Mouse (Mus musculus) kidney, adult 2 months (tissue): ENCODE measurements around the gene Oxt. TPM values are rescaled to one million over a fixed set of nuclear protein-coding genes. Genes with fewer than 3 reads are reported as not detected.

ENCODE experiments used
- DNase-seq: peaks from one replicate; pipeline ENCODE4 v3.0.0; 2021
- H3K27ac ChIP-seq: fragments of 200-500 bp; 2 replicates; pipeline ENCODE4 v1.5.1; 2012; ENCODE audit warnings: low read depth, low read length, control low read depth, inconsistent platforms; ENCODE audit not compliant: insufficient read depth
- H3K27me3 ChIP-seq: fragments of 200-500 bp; replicated peaks from 2 replicates; pipeline ENCODE4 v1.6.1; 2012; ENCODE audit warnings: mild to moderate bottlenecking, moderate library complexity, low read length, inconsistent platforms; ENCODE audit not compliant: control insufficient read depth, insufficient read depth
- H3K36me3 ChIP-seq: fragments of 200-500 bp; 2 replicates; pipeline ENCODE4 v1.6.1; 2012; ENCODE audit warnings: mild to moderate bottlenecking, moderate library complexity, low read length, inconsistent platforms; ENCODE audit not compliant: control insufficient read depth, insufficient read depth
- H3K4me1 ChIP-seq: fragments of 200-500 bp; 2 replicates; pipeline ENCODE4 v1.6.1; 2011; ENCODE audit warnings: low read length; ENCODE audit not compliant: control insufficient read depth, insufficient read depth
- H3K4me3 ChIP-seq: fragments of 200-500 bp; 2 replicates; pipeline ENCODE4 v1.5.1; 2011; ENCODE audit warnings: mild to moderate bottlenecking, low read depth, low read length, control low read depth; ENCODE audit not compliant: insufficient read depth
- CTCF ChIP-seq: fragments of 200-500 bp; conservative IDR thresholded peaks from 2 replicates; pipeline ENCODE4 v1.5.1; 2011; ENCODE audit warnings: low read depth, mild to moderate bottlenecking, control low read depth, low read length, moderate library complexity, mixed read lengths; ENCODE audit not compliant: insufficient read depth, insufficient read length
- POLR2A ChIP-seq: fragments of 200-500 bp; IDR thresholded peaks from one replicate; pipeline ENCODE4 v1.6.1; 2011; ENCODE audit warnings: low read depth, low read length, control low read depth
- WGBS: fragments of 180-500 bp; shearing (Covaris S2); methylation state at CpG from one replicate; pipeline ENCODE4 v1.1.7; 2018; 5-methylcytosine and 5-hydroxymethylcytosine counted together
- polyA plus RNA-seq: library from polyadenylated mRNA; depleted of rRNA; stranded (reverse); fragments of >200 nt; gene quantifications from 2 replicates; pipeline ENCODE4 v1.2.3, GENCODE M21; 2012; rRNA removed

The Oxt gene
- polyA plus RNA-seq, 1 experiment: not detected

GRCm38 (mm10) chr2:130598399-130598798 is 22.4 kb downstream of the Oxt start:
- no peak for TF ChIP-seq CTCF
- TF ChIP-seq POLR2A: no peak
- WGBS: 72% methylated on average over 3 of the region's 3 CpGs
- Histone ChIP-seq H3K36me3 (peaks cover 3% of the 10 kb centered on the region; the same call in 1 of the 2 replicates), H3K27ac (no peak overlapping the region), H3K4me1 (no peaks in the 10 kb centered on the region), H3K27me3 (no peaks in the 10 kb centered on the region), H3K4me3 (no peak overlapping the region)
- no peak for DNase-seq

- WGBS: 85% methylated on average over 4 of the region's 4 CpGs
- TF ChIP-seq CTCF: no peak
- no peak for TF ChIP-seq POLR2A
- no peaks in the 10 kb centered on the region for H3K27me3 ChIP-seq
- no peak for DNase-seq
- H3K4me3 ChIP-seq: no peak overlapping the region
- H3K4me1 ChIP-seq: no peaks in the 10 kb centered on the region
- H3K27ac ChIP-seq: no peak overlapping the region
- H3K36me3 ChIP-seq: peaks cover 3% of the 10 kb centered on the region; the same call in 1 of the 2 replicates
Observed at GRCm38 (mm10) chr2:130602195-130602594, 26.2 kb downstream of the Oxt start.

GRCm38 (mm10) chr2:130613091-130613490 is 37.1 kb downstream of the Oxt start:
- peaks cover 7% of the 10 kb centered on the region; the same call in 1 of the 2 replicates for H3K4me1 ChIP-seq
- peaks cover 5% of the 10 kb centered on the region for H3K36me3 ChIP-seq
- DNase-seq: peak; percentile 56
- TF ChIP-seq CTCF (peak; percentile 65), POLR2A (no peak)
- no peak overlapping the region for H3K4me3 ChIP-seq
- H3K27ac ChIP-seq: no peak overlapping the region
- no peaks in the 10 kb centered on the region for H3K27me3 ChIP-seq
- 65% methylated on average over 3 of the region's 3 CpGs for WGBS

- Histone ChIP-seq H3K27me3 (no peaks in the 10 kb centered on the region), H3K4me3 (no peak overlapping the region), H3K4me1 (peaks cover 10% of the 10 kb centered on the region; the same call in 1 of the 2 replicates), H3K36me3 (peaks cover 6% of the 10 kb centered on the region), H3K27ac (peak overlapping the region; percentile 37; the same call in 1 of the 2 replicates)
- TF ChIP-seq POLR2A (no peak), CTCF (no peak)
- peak; percentile 64 for DNase-seq
- 58% methylated on average over 7 of the region's 7 CpGs for WGBS
Observed at GRCm38 (mm10) chr2:130618972-130619371, 43.0 kb downstream of the Oxt start.

Other genes with a start within 250 kb of the Oxt start
- 14.7 and 15.0 TPM in 2 replicates for gene Cpxm1, start 178.6 kb upstream of the Oxt start, polyA plus RNA-seq
- gene Gm28372, start 170.9 kb upstream of the Oxt start, polyA plus RNA-seq: not detected in 2 replicates
- 0.19 TPM in 1 of 2 replicates, not detected in the other for gene 1700020A23Rik, start 170.9 kb upstream of the Oxt start, polyA plus RNA-seq
- not detected in 2 replicates for gene Tmem239, start 169.7 kb upstream of the Oxt start, polyA plus RNA-seq
- gene Vps16, start 151.8 kb upstream of the Oxt start, polyA plus RNA-seq: 50.8 and 56.0 TPM in 2 replicates
- 27.4 and 33.4 TPM in 2 replicates for gene Pced1a, start 151.5 kb upstream of the Oxt start, polyA plus RNA-seq
- gene Ptpra, start 125.9 kb upstream of the Oxt start, polyA plus RNA-seq: 49.9 and 59.2 TPM in 2 replicates
- 86.9 and 116 TPM in 2 replicates for gene Mrps26, start 12.4 kb upstream of the Oxt start, polyA plus RNA-seq
- gene Avp, start 6.4 kb downstream of the Oxt start, polyA plus RNA-seq: not detected in 2 replicates
- gene Fastkd5, start 53.9 kb downstream of the Oxt start, polyA plus RNA-seq: 3.4 and 4.0 TPM in 2 replicates
- gene Ubox5, start 53.9 kb downstream of the Oxt start, polyA plus RNA-seq: 7.3 and 8.0 TPM in 2 replicates
- 169 and 188 TPM in 2 replicates for gene Lzts3, start 66.6 kb downstream of the Oxt start, polyA plus RNA-seq
- gene Ddrgk1, start 88.5 kb downstream of the Oxt start, polyA plus RNA-seq: 143 and 152 TPM in 2 replicates
- 33.9 and 34.2 TPM in 2 replicates for gene Itpa, start 91.4 kb downstream of the Oxt start, polyA plus RNA-seq
- 30.6 and 40.7 TPM in 2 replicates for gene Slc4a11, start 121.3 kb downstream of the Oxt start, polyA plus RNA-seq